Mouse (Mus musculus) liver, embryonic 14.5 days (tissue): Measurements from ENCODE around the gene Zfp958.

Experiments
- CTCF ChIP-seq: IDR thresholded peaks from 2 replicates; pipeline ENCODE4 v1.5.1; 2016; ENCODE audit warnings: antibody characterized with exemption, low read depth, control low read depth
- EP300 ChIP-seq: IDR thresholded peaks from 2 replicates; pipeline ENCODE4 v1.6.1; 2016; ENCODE audit warnings: antibody characterized with exemption, low read depth

- TF ChIP-seq EP300 (no peak), CTCF (no peak)
Measured at GRCm38 (mm10) chr8:4627349-4627748, 14.4 kb downstream of the Zfp958 start.
